Mouse (Mus musculus) ovary, adult 18-20 months (tissue): ENCODE results near the gene Krtdap.
A peak's percentile ranks its signal among the peaks of the same experiment; 100 is the strongest.

Experiments used
- DNase-seq: peaks from one replicate; pipeline ENCODE4 v3.0.0; 2022; ENCODE audit warnings: low spot score, mixed read lengths

Gene Krtdap

DNA sequence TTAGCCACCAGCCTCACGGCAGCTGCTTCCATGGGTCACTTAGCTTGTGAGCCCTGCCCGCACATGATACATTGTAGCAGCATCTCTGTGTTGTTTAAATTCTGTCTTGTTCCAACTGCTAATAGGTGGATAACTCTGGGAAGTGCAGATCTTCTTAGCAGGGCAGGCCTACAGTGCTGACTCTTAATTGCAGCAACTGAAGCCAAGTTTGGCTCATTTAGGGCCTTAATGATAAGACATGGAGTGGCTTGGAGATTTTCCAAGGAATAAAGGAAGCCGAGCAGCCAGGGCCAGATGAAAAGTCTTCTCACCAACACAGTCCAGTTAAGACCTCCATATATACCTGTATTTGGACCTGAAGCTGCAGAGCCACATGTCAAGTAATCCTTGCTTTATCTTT is 52.6 kb downstream of the Krtdap start:
- peak; percentile 11 for DNase-seq
